Mouse (Mus musculus): ENCODE measurements around the gene Adi1.

DNA sequence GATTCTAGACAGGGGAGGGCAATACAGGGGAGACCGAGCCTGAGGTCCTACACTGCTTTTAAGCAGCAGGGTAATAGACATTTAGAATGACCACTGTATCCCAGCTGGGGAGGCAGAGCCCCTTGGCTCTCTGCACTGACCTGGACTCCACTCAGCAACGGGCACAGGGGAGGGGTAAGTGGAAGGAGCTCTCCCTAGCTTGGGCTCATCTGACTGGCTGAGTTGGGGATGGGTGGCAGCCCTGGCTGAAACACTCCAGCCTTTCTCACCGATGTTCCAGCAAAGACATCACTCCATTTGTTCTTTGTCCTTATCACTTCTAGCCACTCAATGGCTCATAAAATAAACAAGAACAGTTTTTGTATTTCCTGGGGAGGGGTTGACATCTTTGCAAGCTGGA, 18.7 kb downstream of the Adi1 start:
- TF ChIP-seq CTCF (IDR thresholded peaks at IDR 0.05 in 2 of 3, conservative IDR thresholded peaks at IDR 0.05 in 1 of 3; ENCODE audit: control insufficient read depth in 1 of 3, insufficient read depth in 1 of 3, low read depth in 2 of 3, low read length in 3 of 3, poor library complexity in 1 of 3, severe bottlenecking in 1 of 3) (no peak), GATA1 (IDR thresholded peaks at IDR 0.05; ENCODE audit: low read depth, low read length) (no peak), MAX (IDR thresholded peaks at IDR 0.05; ENCODE audit: low read length) (no peak), CHD1 (IDR thresholded peaks at IDR 0.05; ENCODE audit: low read depth, low read length) (no peak), USF1 (IDR thresholded peaks at IDR 0.05; ENCODE audit: low read depth, low read length) (no peak), NRF1 (IDR thresholded peaks at IDR 0.05; ENCODE audit: insufficient read depth, low read depth, low read length, poor library complexity, severe bottlenecking) (no peak), POLR2A (IDR thresholded peaks at IDR 0.05; ENCODE audit: control insufficient read depth in 1 of 2, insufficient read depth in 1 of 2, low read depth in 1 of 2, low read length in 2 of 2, poor library complexity in 1 of 2) (no peak), EP300 (IDR thresholded peaks at IDR 0.05; ENCODE audit: low read depth in 1 of 2, low read length in 2 of 2) (no peak)

Data from MEL (cell line).